Mouse (Mus musculus) heart, adult 11 months (tissue): Measurements from ENCODE around the gene Dnajb8.

Experiments used
- DNase-seq: peaks from one replicate; pipeline ENCODE4 v3.0.0; 2022

The Dnajb8 gene

GRCm38 (mm10) chr6:88199718-88200692 is 22.1 kb upstream of the Dnajb8 start:
- DNase-seq: peak; percentile 94

GRCm38 (mm10) chr6:88200693-88201609 is 21.1 kb upstream of the Dnajb8 start:
- DNase-seq: peak; percentile 81

GRCm38 (mm10) chr6:88201926-88202700 is 20.0 kb upstream of the Dnajb8 start:
- DNase-seq: peak; percentile 93

GRCm38 (mm10) chr6:88202921-88203690 is 19.0 kb upstream of the Dnajb8 start:
- DNase-seq: peak; percentile 98

- DNase-seq: no peak
These were observed 18.2 kb upstream of the Dnajb8 start for GRCm38 (mm10) chr6:88203791-88204405.

GRCm38 (mm10) chr6:88204531-88205385 is 17.3 kb upstream of the Dnajb8 start:
- peak; percentile 98 for DNase-seq

DNA sequence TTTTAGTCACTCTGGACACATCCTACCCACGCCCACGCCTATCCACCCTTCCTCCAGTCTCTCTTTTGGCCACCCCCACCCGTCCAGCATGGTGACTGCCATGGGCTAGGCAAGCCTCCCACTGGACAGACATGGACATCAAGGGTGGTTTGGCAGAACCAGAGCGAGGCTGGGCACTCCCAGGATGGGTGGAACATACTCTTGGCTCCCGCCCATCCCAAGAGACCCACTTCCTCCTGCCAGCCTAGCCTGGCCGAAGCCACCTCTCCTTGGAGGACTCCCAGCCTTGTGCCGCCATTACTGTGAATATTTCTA is 16.7 kb upstream of the Dnajb8 start:
- peak; percentile 96 for DNase-seq

- DNase-seq: peak; percentile 98
These were observed 16.1 kb upstream of the Dnajb8 start for GRCm38 (mm10) chr6:88205937-88206336.

DNA sequence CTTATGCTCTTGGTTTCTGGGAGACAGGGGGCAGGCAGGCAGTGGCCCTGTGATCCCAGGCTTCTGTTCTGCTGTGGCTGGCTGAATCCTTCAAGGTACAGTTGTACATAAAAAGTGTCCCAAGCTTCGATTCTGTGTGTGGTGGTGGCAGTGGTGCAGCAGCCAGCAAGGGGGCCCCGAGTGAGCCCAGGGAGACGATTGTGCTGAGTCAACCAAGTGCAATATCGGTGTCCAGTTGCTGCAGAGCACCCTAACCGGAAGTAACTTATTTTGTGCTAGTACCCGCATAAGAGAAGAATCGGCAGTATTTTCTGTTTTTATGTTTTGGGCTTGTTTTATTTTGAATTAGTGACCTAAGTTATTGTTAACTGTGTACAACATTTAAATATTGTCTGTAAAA is 15.5 kb upstream of the Dnajb8 start:
- no peak for DNase-seq

DNA sequence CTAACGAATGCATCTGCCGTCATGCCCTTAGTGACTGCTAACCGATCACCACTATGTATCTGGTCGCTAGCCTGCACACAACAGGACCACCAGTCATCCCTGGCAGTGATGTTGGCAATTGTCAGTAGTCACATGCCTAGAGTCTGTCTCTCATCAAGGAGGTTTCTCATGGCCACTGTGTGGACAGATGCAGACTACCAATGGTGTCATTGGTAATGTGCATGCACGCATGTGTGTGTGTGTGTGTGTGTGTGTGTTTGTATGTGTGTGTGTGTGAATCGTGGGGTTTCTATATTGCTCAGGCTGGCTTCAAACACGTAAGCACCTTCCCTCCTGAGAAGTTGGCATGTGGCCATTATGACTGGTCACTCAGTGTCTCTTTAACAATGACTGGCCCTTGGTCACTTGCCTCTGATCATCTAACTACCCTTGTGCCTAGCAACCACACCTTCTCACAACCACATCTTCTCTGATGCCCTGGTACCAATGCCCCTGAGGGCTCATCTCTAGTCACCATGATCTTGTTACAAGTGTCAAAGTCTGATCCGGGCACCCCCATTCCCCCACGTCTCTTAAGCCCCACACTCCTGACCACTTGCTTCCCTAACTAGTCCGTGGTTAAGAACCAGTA is 14.6 kb upstream of the Dnajb8 start:
- DNase-seq: no peak

DNA sequence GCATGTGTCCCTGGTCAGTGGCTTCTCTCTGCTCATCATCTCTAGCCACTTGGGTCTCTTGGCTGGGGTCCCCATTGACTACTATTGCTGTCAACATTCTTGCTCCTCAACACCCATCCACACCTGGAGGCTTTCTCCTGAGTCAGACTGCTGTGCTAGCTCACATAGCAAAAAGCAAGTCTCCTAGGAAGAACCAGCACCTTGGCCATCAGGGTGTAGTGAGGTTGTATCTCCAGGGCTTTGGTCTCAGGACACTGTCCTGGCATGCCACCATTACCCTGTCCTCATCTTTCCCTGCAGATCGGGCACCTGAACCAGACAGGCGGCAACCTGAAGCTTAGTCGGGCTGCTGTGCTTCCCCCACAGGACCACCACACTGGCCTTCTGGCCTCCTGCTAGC is 13.7 kb upstream of the Dnajb8 start:
- no peak for DNase-seq

- no peak for DNase-seq
These were observed 12.6 kb upstream of the Dnajb8 start for GRCm38 (mm10) chr6:88209453-88209852.

GRCm38 (mm10) chr6:88210182-88210581 is 11.9 kb upstream of the Dnajb8 start:
- no peak for DNase-seq

DNA sequence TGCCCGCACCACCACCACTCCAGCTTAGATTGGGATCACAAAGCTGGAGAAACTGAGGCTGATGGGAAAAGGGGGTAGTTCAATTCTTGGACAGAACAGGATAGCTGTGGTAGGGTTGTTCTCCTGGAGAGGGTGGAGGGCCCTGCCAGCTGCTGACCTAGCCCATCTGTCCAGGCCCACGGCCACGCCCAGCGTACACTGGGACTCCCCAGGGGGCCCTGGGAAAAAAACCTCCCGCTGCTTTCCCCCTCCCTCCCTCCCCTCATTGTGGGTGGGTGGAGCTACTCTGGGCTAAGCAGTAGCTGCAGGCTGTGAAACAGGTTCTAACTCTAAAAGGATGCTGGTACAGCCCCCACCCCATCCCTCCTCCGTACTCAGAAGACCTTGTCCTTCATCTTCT is 6.3 kb upstream of the Dnajb8 start:
- DNase-seq: no peak

- DNase-seq: no peak
These were observed 5.9 kb upstream of the Dnajb8 start for GRCm38 (mm10) chr6:88216199-88216598.

- DNase-seq: no peak
These were observed 3.0 kb upstream of the Dnajb8 start for GRCm38 (mm10) chr6:88219094-88219493.

GRCm38 (mm10) chr6:88226570-88226994 is 4.5 kb downstream of the Dnajb8 start:
- no peak for DNase-seq

DNA sequence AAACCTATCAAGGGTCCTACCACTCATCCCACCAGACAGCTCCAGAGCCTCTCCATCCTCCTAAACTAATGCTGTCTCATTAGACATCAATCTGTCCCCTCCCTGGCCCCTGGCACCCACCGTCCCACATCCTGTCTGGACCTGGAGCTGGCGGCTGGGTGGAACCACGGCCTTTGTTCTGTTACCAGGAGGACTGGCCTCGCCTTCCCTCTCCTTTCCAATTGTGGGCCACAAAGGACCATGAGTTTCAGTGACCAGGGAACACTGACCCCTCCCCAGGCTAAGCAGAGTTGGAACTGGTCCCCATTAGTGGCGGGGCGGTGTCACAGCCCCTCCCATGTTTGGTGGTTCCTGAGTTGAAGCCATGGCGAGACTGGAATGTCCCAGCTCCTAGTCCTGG is 5.5 kb downstream of the Dnajb8 start:
- DNase-seq: peak; percentile 95

DNA sequence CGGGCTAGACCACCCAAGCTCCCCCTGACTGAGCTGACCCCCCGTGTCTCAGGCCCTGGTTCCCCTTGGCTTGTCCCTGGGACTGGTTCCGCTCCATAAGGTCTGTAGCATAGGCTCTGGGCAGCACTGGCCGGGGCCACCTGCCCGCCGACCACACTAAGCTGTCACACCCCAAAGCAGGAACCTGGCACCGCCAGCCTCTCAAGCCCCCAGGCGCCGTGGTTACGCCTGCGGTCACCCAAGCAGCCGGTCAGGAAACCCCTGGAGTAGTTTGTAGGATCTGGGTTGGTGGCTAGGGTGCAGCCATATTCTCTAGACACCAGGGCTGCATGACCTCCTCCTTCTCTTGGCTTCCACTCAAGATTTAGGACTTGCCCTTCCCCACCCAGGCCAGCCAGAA is 7.2 kb downstream of the Dnajb8 start:
- DNase-seq: no peak

DNA sequence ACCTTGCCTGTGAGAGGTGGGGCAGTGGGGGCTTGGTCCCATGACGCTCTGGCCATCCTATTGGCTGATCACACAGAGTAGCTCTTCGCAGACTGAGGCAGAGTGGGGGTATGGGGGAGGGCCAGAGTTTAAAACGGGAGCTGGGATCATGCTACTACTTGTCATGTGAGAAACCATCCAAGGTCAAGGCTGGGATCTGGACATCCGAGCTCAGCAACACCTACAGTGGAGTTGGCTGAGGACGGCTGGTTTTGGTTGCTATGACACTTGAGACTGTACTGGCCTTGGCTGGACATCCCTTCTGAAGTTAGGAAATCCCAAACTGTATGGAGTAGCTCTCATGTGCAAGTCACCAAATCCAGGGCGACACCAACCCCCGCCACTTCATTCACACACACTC is 9.8 kb downstream of the Dnajb8 start:
- no peak for DNase-seq
